Mouse (Mus musculus) kidney, postnatal 4 days (tissue): ENCODE data around the gene Inka1.
"Not testable (repeated sequence)": the region's sequence is repeated elsewhere in the genome, so short reads cannot be mapped to it uniquely, and the experiment has no call there.

Source experiments
- DNase-seq, 2 experiments: peaks; one replicate each; pipeline ENCODE4 v3.0.0; 2021; ENCODE audit warnings: mixed read lengths in 2 of 2

Gene Inka1

DNA sequence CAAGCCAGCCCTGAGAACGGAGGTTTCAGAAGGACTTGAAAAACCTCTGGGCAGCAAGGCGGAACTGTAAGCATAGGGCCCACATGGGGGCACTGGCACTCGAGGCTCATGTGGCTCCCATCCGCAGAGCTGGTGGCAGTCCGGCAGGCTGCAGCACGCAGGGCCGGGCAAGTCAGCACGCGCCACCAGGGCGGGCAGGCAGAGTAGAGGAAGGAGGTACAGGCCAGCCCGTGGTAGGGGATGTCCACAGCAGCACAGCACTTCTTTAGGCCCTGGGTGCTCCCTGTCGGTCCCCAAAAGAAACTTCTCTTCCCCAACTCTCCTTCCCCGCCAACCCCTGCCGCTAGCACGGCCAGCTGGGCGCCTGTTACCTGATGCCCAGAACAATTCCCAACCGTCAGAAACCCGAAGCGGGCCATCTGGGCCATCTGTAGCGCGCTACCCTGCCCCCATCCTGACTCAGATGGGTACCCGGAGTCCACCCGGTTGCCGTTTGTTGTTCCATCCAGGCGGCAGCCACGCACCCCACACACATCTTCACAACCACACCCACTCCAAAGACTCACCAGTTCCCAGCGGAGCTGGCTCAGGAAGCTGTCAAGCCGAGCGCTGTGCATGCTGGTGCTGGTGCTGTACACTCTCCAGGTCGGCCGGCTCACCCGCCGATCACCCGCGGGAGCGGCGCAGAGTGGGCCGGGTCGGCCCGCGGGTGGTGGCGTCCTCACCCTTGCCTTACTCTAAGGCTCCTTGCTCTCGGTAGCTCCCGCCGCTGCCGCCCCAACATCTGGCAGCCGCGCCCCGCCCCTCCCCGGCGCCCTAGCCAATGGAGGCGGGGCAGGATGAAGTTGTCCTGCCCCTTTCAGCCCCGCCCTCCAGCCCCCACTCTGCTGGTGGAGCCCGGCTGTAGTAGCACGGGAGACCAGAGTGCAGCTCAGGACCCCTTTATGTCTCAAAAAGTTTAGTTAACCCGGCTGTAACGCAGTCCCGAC is at the start of gene Inka1:
Gene Inka1, minus strand, starts transcription at position 749 of the 989 bp plus-strand sequence.
- DNase-seq, result peak; percentile 94 to 96

DNA sequence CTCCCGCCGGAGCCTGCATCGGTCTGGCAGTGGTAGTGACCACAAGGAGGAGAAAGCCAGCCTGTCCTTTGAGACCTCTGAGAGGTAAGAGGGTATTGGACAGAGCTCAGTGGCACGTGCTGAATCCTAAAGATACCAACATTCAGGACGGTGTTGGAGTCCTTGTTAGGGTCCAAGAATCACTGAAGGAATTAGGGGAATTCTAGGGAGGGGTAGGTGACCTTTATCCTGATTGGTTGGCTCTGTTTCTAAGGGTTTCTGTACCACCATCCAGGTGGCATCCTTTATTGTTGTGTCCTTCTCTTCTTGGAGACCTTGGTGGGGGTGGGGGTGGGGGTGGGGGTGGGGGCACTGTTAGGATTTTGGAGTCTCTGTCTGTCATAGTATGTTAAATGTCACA is 46.4 kb upstream of the Inka1 start:
- no peak for DNase-seq

DNA sequence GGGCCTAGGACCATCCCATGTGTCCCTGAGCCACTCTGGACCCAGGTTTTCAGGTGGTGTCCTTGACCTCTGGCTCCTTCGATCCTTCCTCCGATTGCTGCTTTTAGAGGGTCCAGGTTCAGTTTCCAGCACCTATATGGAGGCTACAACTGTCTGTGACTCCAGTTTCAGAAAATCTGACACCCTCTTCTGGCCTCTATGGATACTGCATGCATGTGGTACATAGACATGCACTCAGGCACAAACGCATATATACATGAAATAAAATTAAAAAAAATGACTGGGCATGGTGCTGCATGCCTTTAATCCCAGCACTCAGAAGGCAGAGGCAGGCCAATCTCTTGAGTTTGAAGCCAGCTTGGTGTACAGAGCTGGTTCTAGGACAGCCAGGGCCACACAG is 42.2 kb upstream of the Inka1 start:
- DNase-seq, result no peak

DNA sequence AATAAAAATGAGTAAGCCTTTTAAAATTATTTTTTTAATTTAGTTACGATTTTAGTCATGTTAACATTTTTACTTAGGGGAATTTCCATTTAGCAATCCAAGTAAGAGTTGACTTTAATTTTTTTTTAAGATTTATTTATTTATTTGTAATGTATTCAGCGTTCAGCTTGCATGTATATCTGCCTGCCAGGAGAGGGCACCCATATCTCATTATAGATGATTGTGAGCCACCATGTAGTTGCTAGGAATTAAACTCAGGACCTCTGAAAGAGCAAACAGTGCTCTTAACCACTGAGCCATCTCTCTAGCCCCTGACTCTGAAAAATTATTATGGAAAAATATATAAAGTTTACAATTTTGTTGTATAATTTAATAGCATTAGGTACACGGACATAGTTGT is 40.9 kb upstream of the Inka1 start:
- no peak for DNase-seq

DNA sequence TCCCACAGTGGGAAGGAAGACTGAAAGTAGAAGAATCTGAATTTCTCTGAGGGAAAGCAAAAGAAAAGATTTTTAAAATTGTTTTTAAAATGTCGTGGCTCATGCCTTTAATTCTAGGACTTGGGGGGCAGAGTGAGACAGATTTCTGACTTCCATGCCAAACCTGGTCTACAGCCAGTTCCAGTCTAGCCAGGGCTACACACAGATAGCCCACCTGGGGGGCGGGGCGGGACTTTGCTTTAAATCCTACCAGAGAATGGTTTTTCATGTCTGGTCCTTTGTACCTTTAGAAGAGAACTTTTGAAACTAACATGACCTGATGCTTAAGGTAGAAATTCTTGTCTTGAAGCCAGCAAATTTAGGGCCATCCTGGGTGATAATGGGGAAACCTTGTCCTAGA is 37.5 kb upstream of the Inka1 start:
- no peak for DNase-seq

DNA sequence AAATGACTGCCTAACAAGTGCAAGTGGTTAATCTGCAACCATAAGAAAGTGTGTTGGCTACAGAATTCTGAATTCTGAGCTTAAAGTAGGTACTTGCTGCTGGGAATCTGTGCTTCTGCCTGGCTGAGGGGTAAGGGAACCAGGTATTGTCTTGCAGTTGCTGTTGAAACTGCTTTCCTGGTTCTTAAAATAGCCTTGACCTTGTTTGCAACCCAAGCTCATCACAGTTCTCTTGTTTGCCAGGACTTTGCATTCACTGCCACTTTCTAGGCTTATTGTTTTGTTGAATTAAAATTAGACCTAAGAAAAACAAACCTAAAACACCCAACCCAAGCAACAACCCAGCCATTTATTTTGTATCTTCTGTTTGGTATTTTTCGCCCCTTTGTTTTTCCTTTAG is 35.1 kb upstream of the Inka1 start:
- DNase-seq, result no peak

DNA sequence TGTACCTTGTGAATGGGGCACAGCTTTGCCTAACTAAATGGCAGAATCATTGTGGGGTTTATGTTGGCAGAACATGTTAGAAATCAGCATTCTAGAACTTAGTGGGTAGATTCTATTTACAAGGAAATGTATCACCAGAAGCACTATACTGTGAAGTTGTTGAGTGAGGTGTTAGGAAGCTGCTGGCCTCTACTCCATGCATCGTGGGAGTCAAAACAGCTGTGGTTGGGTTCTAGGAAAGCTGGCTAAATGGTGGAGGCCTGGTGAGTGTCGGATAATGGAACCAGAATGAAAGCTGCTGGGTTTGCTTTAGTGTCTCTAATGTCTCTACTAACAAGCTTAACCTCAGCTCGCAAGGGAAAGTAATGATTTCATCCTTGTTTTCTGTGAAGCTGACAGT is 31.4 kb upstream of the Inka1 start:
- no peak for DNase-seq

DNA sequence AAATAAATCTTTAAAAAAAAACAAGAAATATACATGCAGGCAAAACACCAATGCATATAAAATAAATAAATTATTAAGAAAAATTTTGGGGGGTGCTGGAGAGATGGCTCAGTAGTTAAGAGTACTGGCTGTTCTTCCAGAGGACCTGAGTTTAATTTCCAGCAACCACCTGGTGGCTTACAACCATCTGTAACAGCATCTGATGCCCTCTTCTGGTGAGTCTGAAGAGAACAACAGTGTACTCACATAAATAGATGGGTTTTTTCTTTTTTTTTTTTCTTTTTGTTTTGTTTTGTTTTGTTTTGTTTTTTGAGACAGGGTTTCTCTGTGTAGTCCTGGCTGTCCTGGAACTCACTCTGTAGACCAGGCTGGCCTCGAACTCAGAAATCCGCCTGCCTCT is 27.9 kb upstream of the Inka1 start:
- DNase-seq, result not testable (repeated sequence)

DNA sequence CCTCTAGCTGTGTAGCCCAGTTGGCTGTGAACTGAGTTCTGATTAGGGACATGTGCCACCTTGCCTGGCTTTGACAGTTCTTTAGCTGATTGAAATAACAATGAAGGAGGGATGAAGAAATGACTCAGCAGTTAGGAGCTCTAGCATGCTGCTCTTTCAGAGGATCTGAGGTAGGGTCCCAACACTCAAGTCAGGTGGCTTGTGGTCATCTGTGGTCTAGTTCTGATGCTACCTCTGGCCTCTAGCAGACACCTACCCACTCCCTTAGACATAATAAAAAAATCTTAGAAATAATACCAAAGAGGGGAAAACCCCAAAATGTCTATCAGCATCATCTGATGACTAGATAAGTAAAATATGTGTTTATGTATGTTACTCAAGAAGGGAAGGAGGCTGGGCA is 24.7 kb upstream of the Inka1 start:
- no peak for DNase-seq

DNA sequence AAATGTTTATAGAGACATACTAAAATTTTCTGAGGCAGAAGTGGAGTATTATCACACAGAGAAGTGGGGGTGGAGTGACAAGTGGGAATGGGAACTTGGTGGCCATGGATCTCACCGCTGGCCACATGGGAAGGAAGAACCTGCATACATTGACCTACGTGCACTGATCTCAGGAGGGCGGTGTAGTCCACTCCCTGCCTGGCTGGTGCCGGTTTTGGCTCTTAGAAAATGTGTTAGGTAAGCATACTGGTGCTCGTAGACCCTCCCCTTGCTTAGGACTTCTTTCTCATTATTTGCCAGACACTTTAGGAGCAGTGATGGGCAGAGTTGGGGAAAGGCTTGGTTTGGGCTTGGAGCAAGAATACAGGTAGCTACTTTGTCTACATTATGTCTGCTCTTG is 22.4 kb upstream of the Inka1 start:
- DNase-seq, result no peak

DNA sequence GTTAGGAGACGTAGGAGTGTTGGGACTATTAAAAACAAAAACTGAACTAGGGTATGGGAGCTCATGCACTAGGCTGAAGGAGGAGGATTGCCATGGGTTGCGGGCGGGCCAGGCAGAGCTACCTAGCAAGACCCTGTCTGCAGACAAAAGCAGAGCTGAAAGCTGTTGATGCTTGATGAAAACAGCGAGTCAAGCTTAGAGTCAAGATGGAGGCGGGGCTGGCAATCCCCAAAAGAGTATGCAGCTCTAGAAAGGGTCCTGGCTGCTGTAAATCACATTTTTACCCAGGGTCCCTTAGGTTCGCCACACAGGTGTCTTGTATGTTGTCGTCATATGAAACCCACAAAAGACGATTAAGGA is 17.8 kb upstream of the Inka1 start:
- DNase-seq, result peak; percentile 20 to 41

DNA sequence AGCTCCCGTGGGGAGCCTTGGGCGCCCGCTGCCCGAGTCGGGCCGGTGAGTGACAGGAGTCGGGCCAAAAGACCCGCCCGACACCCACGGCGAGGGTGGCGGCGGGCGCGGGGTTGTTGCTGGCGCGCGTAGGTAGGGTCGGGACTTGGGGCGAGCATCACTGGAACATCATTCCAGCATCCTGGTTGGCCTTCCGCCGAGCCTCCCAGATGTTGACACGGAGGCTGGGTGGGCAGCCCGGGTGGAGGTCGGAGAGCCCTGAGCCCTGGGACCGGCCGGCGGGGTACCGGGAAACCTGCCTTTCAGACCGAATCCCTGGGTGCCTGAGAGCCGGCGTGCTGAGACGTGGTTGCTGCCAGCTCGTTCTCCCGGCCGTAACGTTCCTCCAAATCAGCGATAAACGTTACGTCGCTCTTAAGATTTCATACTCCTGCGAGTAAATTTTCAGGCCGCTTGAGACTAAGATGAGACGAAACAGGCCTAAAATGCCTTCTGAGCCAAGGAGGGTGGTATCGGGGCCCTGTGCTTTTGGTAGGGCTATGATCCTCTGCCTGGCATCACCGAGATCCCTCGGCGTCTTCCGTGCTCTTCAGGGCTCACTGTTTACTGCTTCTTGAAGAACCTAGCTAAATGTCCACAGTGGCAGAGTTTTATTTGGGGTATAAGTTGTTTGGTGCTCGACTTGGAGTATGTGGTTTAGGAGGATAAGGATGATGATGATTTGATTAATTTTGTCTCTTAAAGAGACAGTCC is 17.3 kb upstream of the Inka1 start:
- no peak for DNase-seq

DNA sequence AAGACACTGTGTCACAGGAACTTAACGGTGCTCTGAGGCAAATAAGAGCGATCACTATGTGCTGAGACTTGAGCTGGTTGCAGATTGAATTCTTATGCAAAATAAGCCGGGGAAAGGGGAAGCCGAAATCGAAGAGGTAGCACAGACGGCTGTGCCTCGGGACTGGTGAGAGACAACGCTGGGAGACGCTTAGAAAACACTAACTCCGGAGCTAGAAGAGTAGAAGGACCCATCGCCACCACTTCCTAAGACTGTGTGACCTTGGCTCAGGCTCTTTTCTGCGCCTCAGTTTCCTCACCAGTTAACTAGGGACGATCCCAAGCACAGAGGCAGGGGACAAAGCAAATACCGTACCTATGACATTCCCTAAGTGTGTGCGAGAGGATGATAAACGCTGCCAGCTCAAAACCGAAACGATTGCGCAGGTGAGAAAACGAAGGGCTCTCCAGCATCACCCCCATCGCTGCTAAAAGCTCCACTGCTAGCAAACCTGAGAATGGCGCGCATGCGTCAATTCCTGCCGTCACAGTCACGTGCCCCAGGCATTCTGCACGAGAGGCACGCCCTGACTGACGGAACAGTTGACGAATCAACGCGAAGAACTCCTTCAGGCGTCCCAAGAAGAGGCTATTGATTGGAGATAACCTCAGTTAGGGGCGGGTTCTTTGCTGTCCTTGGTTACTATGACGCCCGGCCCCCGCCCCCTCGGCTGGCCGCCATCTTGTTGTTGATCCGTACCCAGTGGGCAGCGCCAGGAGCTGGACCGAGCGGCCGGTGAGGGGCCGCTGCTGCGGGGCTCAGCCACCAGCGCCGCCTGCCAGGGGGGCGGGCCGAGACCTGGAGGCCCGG is 16.5 kb upstream of the Inka1 start, which contains the start of gene Ip6k1:
Gene Ip6k1, plus strand, starts transcription at position 580 of the 849 bp plus-strand sequence.
- DNase-seq, result peak; percentile 100

DNA sequence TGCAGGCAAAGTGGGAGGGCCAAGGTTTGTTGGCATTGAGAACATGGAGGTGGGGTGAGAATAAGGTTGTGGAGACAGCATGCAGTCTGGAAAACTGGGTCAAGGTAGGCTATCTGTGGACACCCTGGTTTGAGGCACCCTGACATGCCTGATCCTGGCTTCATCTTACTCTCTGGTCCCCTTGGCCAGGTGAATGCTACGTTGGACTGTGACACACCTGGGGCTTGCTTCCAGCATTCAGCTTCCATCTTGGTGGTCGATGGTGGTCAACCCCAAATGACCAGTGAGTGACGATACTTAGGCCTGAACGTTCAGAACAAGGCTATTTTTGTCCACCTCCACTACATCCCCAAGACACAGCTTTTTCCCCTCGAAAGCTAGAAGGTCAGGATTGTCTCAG is 10.4 kb upstream of the Inka1 start, which contains the start of gene Gm20662:
Gene Gm20662, plus strand, starts transcription at position 301 of the 400 bp plus-strand sequence.
- no peak for DNase-seq

DNA sequence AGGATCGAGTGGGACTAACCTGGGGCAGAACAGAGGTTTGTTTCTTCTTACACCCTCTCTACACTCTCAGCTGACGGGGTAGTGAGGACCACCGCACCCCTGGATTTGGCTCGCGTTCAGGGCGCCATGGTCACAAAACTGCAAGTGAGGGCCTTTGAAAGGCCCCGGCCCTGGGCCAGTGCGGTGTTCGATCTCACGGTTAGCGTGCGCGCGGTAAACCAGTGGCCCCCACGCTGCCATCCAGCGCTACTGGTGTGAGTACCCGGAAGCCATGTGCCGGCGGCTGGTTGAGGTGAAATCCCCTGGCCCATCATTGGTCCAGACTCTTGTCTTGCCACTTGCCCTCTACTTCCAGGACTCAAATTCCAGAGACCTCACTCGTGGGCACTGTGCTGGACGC is 9.8 kb upstream of the Inka1 start:
- no peak for DNase-seq

DNA sequence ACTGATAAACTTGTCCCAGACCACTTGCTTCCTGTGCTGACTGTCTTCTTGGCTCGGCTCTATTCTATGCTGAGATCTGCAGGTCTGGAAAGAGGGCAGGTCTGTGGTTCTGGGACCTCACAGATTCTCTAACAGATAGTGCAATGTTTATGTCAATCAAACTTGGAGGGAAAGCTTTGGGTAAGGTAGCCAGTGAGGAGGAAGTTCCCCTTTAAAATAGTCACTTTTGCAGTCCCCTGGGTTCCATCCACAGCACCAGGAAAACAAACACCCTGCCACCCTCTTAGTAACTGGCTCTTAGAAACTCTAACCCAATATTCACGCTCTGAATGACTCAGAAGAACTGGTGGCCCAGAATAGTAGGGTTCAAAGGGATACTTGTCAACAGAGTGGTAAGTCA is 8.8 kb upstream of the Inka1 start:
- DNase-seq, result no peak

DNA sequence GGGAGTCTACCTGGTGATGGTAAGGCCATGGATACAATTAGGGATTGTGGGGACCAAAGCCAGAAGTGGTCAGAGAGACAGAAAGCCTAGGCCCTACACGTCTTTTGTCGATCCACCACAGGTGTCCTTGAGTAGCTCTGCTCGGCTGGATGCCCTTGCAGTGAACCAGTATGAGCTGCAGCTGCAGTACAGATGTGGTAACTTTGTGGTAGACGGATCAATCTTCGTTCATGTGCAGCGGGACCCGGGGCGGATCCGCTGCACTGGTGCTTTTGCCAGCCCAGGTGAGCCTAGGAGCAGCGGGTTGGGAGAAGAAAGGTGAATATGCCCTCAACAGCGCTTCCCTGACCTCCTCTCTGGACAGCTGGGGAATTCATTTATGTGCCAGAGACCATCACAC is 7.3 kb upstream of the Inka1 start:
- DNase-seq, result no peak

DNA sequence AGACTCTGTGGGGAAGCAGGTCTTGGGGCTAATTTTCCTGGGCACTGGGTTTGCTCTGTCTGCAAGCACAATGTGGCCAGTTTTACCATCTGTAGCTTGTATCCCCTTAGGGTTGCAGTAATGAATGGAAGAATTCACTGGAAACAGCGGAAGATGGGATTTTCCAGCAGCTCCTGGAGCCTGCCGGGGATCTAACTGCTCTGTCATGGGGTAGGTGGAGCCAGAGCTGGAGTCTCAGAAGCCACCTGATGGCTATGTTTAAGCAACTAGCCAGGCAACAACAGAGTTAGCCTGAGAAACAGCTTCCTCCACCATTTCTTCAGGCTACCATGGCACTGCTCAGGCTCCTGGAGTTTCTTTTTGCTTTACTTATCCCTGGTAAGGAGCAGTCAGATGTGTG is 6.5 kb upstream of the Inka1 start, which contains the start of gene Cdhr4:
Gene Cdhr4, plus strand, starts transcription at position 301 of the 400 bp plus-strand sequence.
- DNase-seq, result no peak

DNA sequence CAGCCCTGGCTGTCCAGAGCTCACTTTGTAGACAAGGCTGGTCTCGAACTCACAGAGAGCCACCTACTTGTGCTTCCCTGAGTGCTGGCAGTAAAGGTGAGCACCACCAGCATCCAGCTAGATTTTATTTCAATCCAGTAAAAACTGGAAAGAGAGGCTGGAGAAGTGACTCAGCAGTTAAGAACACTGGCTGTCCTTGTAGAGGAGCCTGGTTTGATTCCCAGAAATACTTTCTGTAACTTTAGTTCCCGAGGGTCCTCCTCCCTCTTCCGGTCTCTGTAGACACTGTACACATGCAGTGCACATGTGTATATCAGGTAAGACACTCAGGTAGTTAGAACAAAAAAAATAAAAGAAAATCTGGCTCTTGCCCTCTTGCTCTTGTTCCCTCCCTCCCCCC is 2.3 kb upstream of the Inka1 start:
- DNase-seq, result no peak

DNA sequence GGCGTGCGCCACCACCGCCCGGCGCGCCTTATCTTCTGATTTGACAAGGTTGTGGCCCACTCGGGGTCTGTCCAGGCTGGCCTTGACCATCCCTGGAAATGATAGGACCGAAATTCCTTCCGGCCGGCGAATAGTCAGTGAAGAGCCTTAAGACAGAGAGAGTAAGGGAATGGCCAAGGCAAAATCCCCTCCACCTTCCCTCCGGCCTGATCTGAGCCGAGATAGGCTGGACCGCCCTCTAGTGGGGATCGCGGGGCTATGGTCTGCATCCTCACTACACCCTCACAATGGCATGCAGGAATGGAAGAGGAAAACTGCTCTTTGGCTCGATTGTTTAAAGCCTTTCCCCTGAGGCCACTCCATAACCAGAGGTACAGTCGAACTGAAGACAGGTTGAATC is 697 bp upstream of the Inka1 start:
- peak; percentile 89 to 92 for DNase-seq

DNA sequence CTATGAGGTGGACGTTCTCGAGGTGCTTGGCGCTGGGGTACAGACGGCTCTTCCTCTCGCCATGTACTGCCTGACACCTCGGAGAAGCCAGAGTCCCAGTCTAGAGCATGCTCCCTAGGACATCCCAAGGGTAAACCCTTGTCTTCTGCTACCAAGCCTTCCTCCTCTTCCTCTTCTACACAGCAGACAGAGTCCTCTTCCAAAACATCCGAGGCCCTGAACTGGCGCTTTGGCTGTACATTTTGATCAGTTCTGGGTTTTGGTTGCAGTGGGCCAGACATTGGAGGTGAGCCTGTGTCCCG is 974 bp downstream of the Inka1 start:
- no peak for DNase-seq

DNA sequence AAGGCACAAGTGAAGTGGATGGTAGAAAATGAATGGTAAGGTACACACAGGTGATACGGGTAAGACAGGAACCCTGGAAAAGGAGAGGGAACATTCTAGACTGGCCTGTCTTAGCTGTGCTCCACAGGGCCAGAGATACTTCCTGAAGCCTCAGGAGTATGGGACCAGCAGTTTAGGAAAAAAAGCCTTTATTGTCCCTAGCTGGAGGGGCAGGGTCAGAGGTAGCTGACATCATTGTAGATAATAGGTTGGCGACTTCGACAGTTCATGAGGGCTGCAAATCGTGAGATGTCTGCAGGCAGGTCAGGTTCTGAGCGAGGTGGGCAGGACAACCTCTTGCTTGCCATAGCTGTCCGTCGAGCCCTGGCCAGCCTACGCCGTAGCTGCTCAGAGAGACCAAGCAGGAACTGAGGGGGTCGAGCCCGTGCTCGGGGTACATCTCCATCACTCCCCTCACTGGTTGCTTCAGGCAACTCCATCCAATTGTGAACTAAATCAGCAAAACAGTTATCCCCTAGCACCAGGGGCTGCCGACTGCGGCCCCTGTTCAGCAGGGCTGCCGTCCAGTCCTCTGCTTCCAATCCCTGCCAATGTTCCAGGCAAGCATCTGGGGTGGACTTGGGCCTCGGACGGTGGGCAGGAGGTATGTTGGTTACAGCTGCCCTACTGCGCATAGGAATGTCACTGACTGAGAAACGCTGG is 1.5 kb downstream of the Inka1 start:
- peak; percentile 41 to 60 for DNase-seq
